Mouse (Mus musculus) subcutaneous adipose tissue, adult 2 months (tissue): ENCODE data around the gene Serpinb9. TPM values are rescaled to one million over a fixed set of nuclear protein-coding genes. Genes with fewer than 3 reads are reported as not detected.

Experiments used
- polyA plus RNA-seq: library from polyadenylated mRNA; depleted of rRNA; stranded (reverse); fragments of >200 nt; gene quantifications from 2 replicates; pipeline ENCODE4 v1.2.3, GENCODE M21; 2012; ENCODE audit warnings: low replicate concordance; rRNA removed

The Serpinb9 gene
- 9.9 and 12.9 TPM in 2 replicates for polyA plus RNA-seq

GRCm38 (mm10) chr13:33002950-33003349 lies at the start of gene Serpinb9:
Serpinb9 (plus strand) TSS chr13:33003250.

GRCm38 (mm10) chr13:32964989-32965811 lies 37.9 kb upstream of the Serpinb9 start, which contains the start of gene Serpinb6b:
Serpinb6b (plus strand) TSS chr13:32965209.

GRCm38 (mm10) chr13:33027244-33027643 lies 24.2 kb downstream of the Serpinb9 start, which contains the start of gene Serpinb9b:
Serpinb9b (plus strand) TSS chr13:33027416.

Other genes with a start within 250 kb of the Serpinb9 start
- gene Mylk4, start 219.3 kb upstream of the Serpinb9 start, polyA plus RNA-seq, result 0.03 and 0.17 TPM in 2 replicates
- gene Wrnip1, start 201.2 kb upstream of the Serpinb9 start, polyA plus RNA-seq, result 19.4 and 43.2 TPM in 2 replicates
- gene D930007J09Rik, start 200.4 kb upstream of the Serpinb9 start, polyA plus RNA-seq, result not detected in 2 replicates
- gene Serpinb1a, start 152.1 kb upstream of the Serpinb9 start, polyA plus RNA-seq, result 8.1 and 29.2 TPM in 2 replicates
- gene Serpinb1c, start 105.0 kb upstream of the Serpinb9 start, polyA plus RNA-seq, result not detected in 2 replicates
- 4.3 and 7.8 TPM in 2 replicates for gene Serpinb6b, start 38.0 kb upstream of the Serpinb9 start, polyA plus RNA-seq
- gene Serpinb9b, start 24.2 kb downstream of the Serpinb9 start, polyA plus RNA-seq, result 0.21 and 0.30 TPM in 2 replicates
- not detected in 2 replicates for gene Serpinb1b, start 75.3 kb downstream of the Serpinb9 start, polyA plus RNA-seq
- gene Serpinb9c, start 156.5 kb downstream of the Serpinb9 start, polyA plus RNA-seq, result not detected in 2 replicates
- not detected in 2 replicates for gene Serpinb9d, start 189.7 kb downstream of the Serpinb9 start, polyA plus RNA-seq
- gene Serpinb9e, start 246.4 kb downstream of the Serpinb9 start, polyA plus RNA-seq, result not detected in 2 replicates